Mouse (Mus musculus): ENCODE results near the gene Mtus2. TPM values are rescaled to one million over a fixed set of nuclear protein-coding genes. Genes with fewer than 3 reads are reported as not detected.

Mtus2 gene
- polyA plus RNA-seq, 1 experiment, result 0.05 TPM

DNA sequence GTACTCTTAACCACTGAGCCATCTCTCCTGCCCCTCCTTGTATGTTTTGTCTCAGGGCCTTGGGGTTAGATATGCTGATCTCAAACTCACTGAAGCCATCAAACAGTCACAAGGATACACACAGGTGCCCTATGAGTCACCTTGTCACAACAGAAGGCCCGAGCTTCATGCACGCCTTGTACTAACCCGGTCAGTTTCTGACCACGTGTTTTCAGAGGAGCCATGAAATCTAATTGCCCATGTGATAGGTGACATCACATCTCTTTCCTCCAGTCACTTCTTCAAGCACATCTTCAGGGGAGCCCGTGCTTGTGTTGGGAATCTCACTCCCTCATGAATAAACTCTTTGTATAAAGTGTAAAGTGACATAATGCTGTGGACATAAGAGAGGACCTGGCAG, 32.5 kb upstream of the Mtus2 start:
- H3K4me3 ChIP-seq, result no peak overlapping the region
- no peak overlapping the region for H3K4me2 ChIP-seq (ENCODE audit: low read depth)
- H3K79me2 ChIP-seq (ENCODE audit: control insufficient read depth, insufficient read depth), result no peaks in the 10 kb centered on the region
- H3ac ChIP-seq (ENCODE audit: control insufficient read depth, insufficient read length), result no peak overlapping the region
- H3K36me3 ChIP-seq (ENCODE audit: control insufficient read depth, insufficient read depth), result no peaks in the 10 kb centered on the region
- TF ChIP-seq MYOG (IDR thresholded peaks at IDR 0.05; ENCODE audit: control insufficient read depth in 1 of 3, insufficient read depth in 1 of 3, insufficient read length in 2 of 3, low read depth in 2 of 3) (no peak), USF1 (IDR thresholded peaks at IDR 0.05; ENCODE audit: low read depth) (no peak), POLR2AphosphoS2 (IDR thresholded peaks at IDR 0.05; ENCODE audit: insufficient read length, low read depth) (no peak), MAX (IDR thresholded peaks at IDR 0.05; ENCODE audit: low read depth) (no peak), TCF3 (IDR thresholded peaks at IDR 0.05; ENCODE audit: insufficient read length, low read depth) (no peak), MYOD1 (IDR thresholded peaks at IDR 0.05; ENCODE audit: control insufficient read depth in 1 of 3, insufficient read length in 2 of 3, low read depth in 2 of 3) (no peak), CEBPB (IDR thresholded peaks at IDR 0.05; ENCODE audit: insufficient read depth, poor library complexity, severe bottlenecking) (no peak), E2F4 (IDR thresholded peaks at IDR 0.05; ENCODE audit: insufficient read depth) (no peak), POLR2A (IDR thresholded peaks at IDR 0.05; ENCODE audit: insufficient read length, low read depth) (no peak), TCF12 (IDR thresholded peaks at IDR 0.05; ENCODE audit: insufficient read depth, poor library complexity, severe bottlenecking) (no peak)
- no peaks in the 10 kb centered on the region for H3K27me3 ChIP-seq (ENCODE audit: control insufficient read depth, insufficient read depth, insufficient read length)

DNA sequence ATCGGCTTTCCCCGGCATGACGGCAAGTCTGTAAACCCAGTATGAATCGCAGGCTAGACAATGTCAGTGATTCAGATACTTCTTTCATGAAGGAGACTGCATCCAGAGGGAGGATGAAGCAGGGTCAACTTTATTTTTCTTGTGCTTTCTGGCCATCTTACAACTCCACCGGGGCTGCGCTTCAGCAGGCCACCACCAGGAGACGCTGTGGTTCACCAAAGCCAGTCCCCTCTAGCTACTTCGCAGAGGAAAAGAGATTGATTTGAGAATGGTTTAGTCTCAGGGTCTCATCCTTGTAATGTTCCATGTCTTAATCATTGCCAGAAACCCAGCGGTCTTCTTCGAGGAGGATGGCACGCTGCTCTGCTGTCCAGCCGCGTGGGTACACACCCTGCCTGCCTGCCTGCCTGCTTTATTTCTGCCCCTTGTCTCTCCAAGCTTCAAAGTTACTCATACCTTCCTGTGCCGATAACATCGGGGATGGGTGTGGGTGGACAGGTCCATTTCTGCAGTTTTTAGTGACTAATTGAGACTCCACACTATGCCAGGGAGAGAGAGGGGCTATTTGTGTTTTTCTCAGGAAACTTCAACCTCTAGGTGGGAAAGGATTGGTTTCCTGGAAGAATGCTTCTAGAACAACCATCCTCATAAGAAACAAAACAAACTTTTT, 31.1 kb upstream of the Mtus2 start:
- TF ChIP-seq CEBPB (IDR thresholded peaks at IDR 0.05; ENCODE audit: insufficient read depth, poor library complexity, severe bottlenecking), result no peak
- TF ChIP-seq MAX (IDR thresholded peaks at IDR 0.05; ENCODE audit: low read depth), result no peak
- no peak for TF ChIP-seq USF1 (IDR thresholded peaks at IDR 0.05; ENCODE audit: low read depth)
- H3K4me2 ChIP-seq (ENCODE audit: low read depth), result no peak overlapping the region
- H3K79me2 ChIP-seq (ENCODE audit: control insufficient read depth, insufficient read depth), result no peaks in the 10 kb centered on the region
- no peak overlapping the region for H3K4me3 ChIP-seq
- H3K36me3 ChIP-seq (ENCODE audit: control insufficient read depth, insufficient read depth), result no peaks in the 10 kb centered on the region
- H3ac ChIP-seq (ENCODE audit: control insufficient read depth, insufficient read length), result no peak overlapping the region
- H3K27me3 ChIP-seq (ENCODE audit: control insufficient read depth, insufficient read depth, insufficient read length), result no peaks in the 10 kb centered on the region

GRCm38 (mm10) chr5:147928668-147929497, 28.2 kb upstream of the Mtus2 start:
- TF ChIP-seq CEBPB (IDR thresholded peaks at IDR 0.05; ENCODE audit: insufficient read depth, poor library complexity, severe bottlenecking) (no peak), POLR2AphosphoS2 (IDR thresholded peaks at IDR 0.05; ENCODE audit: insufficient read length, low read depth) (no peak), MYOD1 (IDR thresholded peaks at IDR 0.05; ENCODE audit: control insufficient read depth in 1 of 3, insufficient read length in 2 of 3, low read depth in 2 of 3) (no peak), POLR2A (IDR thresholded peaks at IDR 0.05; ENCODE audit: insufficient read length, low read depth) (no peak), MAX (IDR thresholded peaks at IDR 0.05; ENCODE audit: low read depth) (no peak), TCF3 (IDR thresholded peaks at IDR 0.05; ENCODE audit: insufficient read length, low read depth) (no peak), TCF12 (IDR thresholded peaks at IDR 0.05; ENCODE audit: insufficient read depth, poor library complexity, severe bottlenecking) (no peak), SRF (IDR thresholded peaks at IDR 0.05; ENCODE audit: control insufficient read depth, insufficient read length, low read depth) (no peak), E2F4 (IDR thresholded peaks at IDR 0.05; ENCODE audit: insufficient read depth) (no peak), MYOG (IDR thresholded peaks at IDR 0.05; ENCODE audit: control insufficient read depth in 1 of 3, insufficient read depth in 1 of 3, insufficient read length in 2 of 3, low read depth in 2 of 3) (no peak), REST (IDR thresholded peaks at IDR 0.05; ENCODE audit: insufficient read depth, insufficient read length) (no peak), USF1 (IDR thresholded peaks at IDR 0.05; ENCODE audit: low read depth) (no peak)

GRCm38 (mm10) chr5:147935096-147935495, 22.0 kb upstream of the Mtus2 start:
- Histone ChIP-seq H3K36me3 (ENCODE audit: control insufficient read depth, insufficient read depth) (no peaks in the 10 kb centered on the region), H3K27me3 (ENCODE audit: control insufficient read depth, insufficient read depth, insufficient read length) (no peaks in the 10 kb centered on the region), H3K4me3 (no peak overlapping the region), H3K4me2 (ENCODE audit: low read depth) (no peak overlapping the region), H3K79me2 (ENCODE audit: control insufficient read depth, insufficient read depth) (no peaks in the 10 kb centered on the region), H3ac (ENCODE audit: control insufficient read depth, insufficient read length) (no peak overlapping the region)
- TF ChIP-seq E2F4 (IDR thresholded peaks at IDR 0.05; ENCODE audit: insufficient read depth), result no peak
- TF ChIP-seq USF1 (IDR thresholded peaks at IDR 0.05; ENCODE audit: low read depth), result no peak
- TF ChIP-seq MYOG (IDR thresholded peaks at IDR 0.05; ENCODE audit: control insufficient read depth in 1 of 3, insufficient read depth in 1 of 3, insufficient read length in 2 of 3, low read depth in 2 of 3), result no peak
- TF ChIP-seq TCF3 (IDR thresholded peaks at IDR 0.05; ENCODE audit: insufficient read length, low read depth), result no peak
- no peak for TF ChIP-seq SRF (IDR thresholded peaks at IDR 0.05; ENCODE audit: control insufficient read depth, insufficient read length, low read depth)
- no peak for TF ChIP-seq POLR2A (IDR thresholded peaks at IDR 0.05; ENCODE audit: insufficient read length, low read depth)
- TF ChIP-seq TCF12 (IDR thresholded peaks at IDR 0.05; ENCODE audit: insufficient read depth, poor library complexity, severe bottlenecking), result no peak
- no peak for TF ChIP-seq POLR2AphosphoS2 (IDR thresholded peaks at IDR 0.05; ENCODE audit: insufficient read length, low read depth)
- TF ChIP-seq MYOD1 (IDR thresholded peaks at IDR 0.05; ENCODE audit: control insufficient read depth in 1 of 3, insufficient read length in 2 of 3, low read depth in 2 of 3), result no peak

More at GRCm38 (mm10) chr5:147928668-147929497, 28.2 kb upstream of the Mtus2 start:
- Histone ChIP-seq H3K4me3 (no peak overlapping the region), H3K36me3 (ENCODE audit: control insufficient read depth, insufficient read depth) (no peaks in the 10 kb centered on the region), H3ac (ENCODE audit: control insufficient read depth, insufficient read length) (no peak overlapping the region), H3K27me3 (ENCODE audit: control insufficient read depth, insufficient read depth, insufficient read length) (no peaks in the 10 kb centered on the region), H3K79me2 (ENCODE audit: control insufficient read depth, insufficient read depth) (no peaks in the 10 kb centered on the region), H3K4me2 (ENCODE audit: low read depth) (no peak overlapping the region)

Data from myocyte (in vitro differentiated cells).